Mouse (Mus musculus): Measurements from ENCODE around the gene Sdk1. TPM values are rescaled to one million over a fixed set of nuclear protein-coding genes. Genes with fewer than 3 reads are reported as not detected.

Sdk1 gene
- 1.5 TPM in 2 replicates for polyA plus RNA-seq (2015; fragmentation: Nextera tagmentation; extraction: Ambion mirVana)

GRCm38 (mm10) chr5:141240841-141241543 lies at the start of gene Sdk1:
Sdk1 (plus strand) TSS chr5:141241490.
- WGBS: 0% methylated on average over 77 of the region's 77 CpGs
- Histone ChIP-seq H3K9ac (replicated peaks) (peak within 1 kb of the TSS; percentile 57), H3K27me3 (peaks cover 49% of the 10 kb centered on the region), H3K9me3 (no peaks in the 10 kb centered on the region), H3K27ac (replicated peaks) (no peak within 1 kb of the TSS; the same call in 1 of the 2 replicates), H3K4me3 (peak within 1 kb of the TSS; percentile 65), H3K4me1 (peaks cover 28% of the 10 kb centered on the region), H3K4me2 (replicated peaks) (peak within 1 kb of the TSS; percentile 95), H3K36me3 (no peaks in the 10 kb centered on the region)
- ATAC-seq (replicated peaks): peak; percentile 96

- no peaks in the 10 kb centered on the region for H3K27me3 ChIP-seq
- no peak overlapping the region for H3K27ac ChIP-seq (replicated peaks)
- WGBS: 31% methylated on average over 4 of the region's 4 CpGs
- ATAC-seq (replicated peaks): no peak
- no peak overlapping the region for H3K9ac ChIP-seq (replicated peaks)
- no peaks in the 10 kb centered on the region for H3K9me3 ChIP-seq
- H3K4me3 ChIP-seq: no peak overlapping the region
- H3K4me1 ChIP-seq: peaks cover 14% of the 10 kb centered on the region
- no peaks in the 10 kb centered on the region for H3K36me3 ChIP-seq
- no peak overlapping the region; the same call in 1 of the 2 replicates for H3K4me2 ChIP-seq (replicated peaks)
These were observed 44.0 kb upstream of the Sdk1 start for GRCm38 (mm10) chr5:141197278-141197677.

GRCm38 (mm10) chr5:141202276-141203065 lies 38.8 kb upstream of the Sdk1 start:
- ATAC-seq (replicated peaks): no peak
- Histone ChIP-seq H3K4me1 (peaks cover 2% of the 10 kb centered on the region), H3K27ac (replicated peaks) (no peak overlapping the region), H3K4me3 (no peak overlapping the region), H3K4me2 (replicated peaks) (no peak overlapping the region), H3K36me3 (no peaks in the 10 kb centered on the region), H3K9ac (replicated peaks) (no peak overlapping the region), H3K9me3 (no peaks in the 10 kb centered on the region), H3K27me3 (no peaks in the 10 kb centered on the region)
- WGBS: 72% methylated on average over 11 of the region's 11 CpGs

- H3K9me3 ChIP-seq: no peaks in the 10 kb centered on the region
- H3K9ac ChIP-seq (replicated peaks): no peak overlapping the region
- H3K27ac ChIP-seq (replicated peaks): no peak overlapping the region
- H3K36me3 ChIP-seq: no peaks in the 10 kb centered on the region
- H3K4me1 ChIP-seq: no peaks in the 10 kb centered on the region
- H3K27me3 ChIP-seq: no peaks in the 10 kb centered on the region
- no peak overlapping the region for H3K4me3 ChIP-seq
- WGBS: 49% methylated on average over 5 of the region's 5 CpGs
- no peak overlapping the region for H3K4me2 ChIP-seq (replicated peaks)
- no peak for ATAC-seq (replicated peaks)
These were observed 34.2 kb upstream of the Sdk1 start for GRCm38 (mm10) chr5:141207061-141207460.

GRCm38 (mm10) chr5:141225243-141225642 lies 16.0 kb upstream of the Sdk1 start:
- ATAC-seq (replicated peaks): no peak
- H3K4me1 ChIP-seq: no peaks in the 10 kb centered on the region
- H3K36me3 ChIP-seq: no peaks in the 10 kb centered on the region
- no peaks in the 10 kb centered on the region for H3K27me3 ChIP-seq
- no peak overlapping the region for H3K4me2 ChIP-seq (replicated peaks)
- H3K27ac ChIP-seq (replicated peaks): no peak overlapping the region
- no peak overlapping the region for H3K9ac ChIP-seq (replicated peaks)
- no peaks in the 10 kb centered on the region for H3K9me3 ChIP-seq
- WGBS: 77% methylated on average over 3 of the region's 3 CpGs
- no peak overlapping the region for H3K4me3 ChIP-seq

- WGBS: 3% methylated on average over 4 of the region's 4 CpGs
- no peak for ATAC-seq (replicated peaks)
- Histone ChIP-seq H3K9me3 (no peaks in the 10 kb centered on the region), H3K27ac (replicated peaks) (no peak overlapping the region), H3K4me1 (no peaks in the 10 kb centered on the region; the same call in 1 of the 2 replicates), H3K4me2 (replicated peaks) (no peak overlapping the region), H3K27me3 (peaks cover 10% of the 10 kb centered on the region; the same call in 1 of the 2 replicates), H3K4me3 (no peak overlapping the region), H3K36me3 (no peaks in the 10 kb centered on the region), H3K9ac (replicated peaks) (no peak overlapping the region)
These were observed 7.0 kb upstream of the Sdk1 start for GRCm38 (mm10) chr5:141234326-141234725.

DNA sequence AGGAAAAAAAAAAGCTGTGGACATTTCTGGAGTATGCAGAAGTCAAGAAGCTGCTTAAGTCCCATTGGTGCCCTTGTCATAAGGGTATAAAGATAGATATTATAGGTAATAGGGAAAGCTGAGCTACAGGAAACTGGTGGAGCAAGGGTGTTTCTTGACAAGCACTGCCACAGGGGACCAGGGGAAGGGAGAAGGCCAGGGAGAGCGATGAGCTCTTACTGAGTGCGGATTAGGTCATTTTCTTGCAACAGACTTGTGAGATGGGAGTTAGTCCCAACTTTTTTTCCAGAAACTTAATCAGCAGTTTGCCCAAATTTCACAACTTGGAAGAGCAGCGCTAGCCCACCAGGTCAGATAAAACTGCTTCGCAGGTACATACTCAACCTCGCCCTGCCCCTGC lies 1.9 kb upstream of the Sdk1 start:
- 37% methylated on average over 5 of the region's 5 CpGs for WGBS
- peaks cover 28% of the 10 kb centered on the region for H3K4me1 ChIP-seq
- no peaks in the 10 kb centered on the region for H3K36me3 ChIP-seq
- H3K9ac ChIP-seq (replicated peaks): no peak overlapping the region
- no peak for ATAC-seq (replicated peaks)
- H3K4me2 ChIP-seq (replicated peaks): no peak overlapping the region
- no peak overlapping the region for H3K4me3 ChIP-seq
- no peak overlapping the region for H3K27ac ChIP-seq (replicated peaks)
- H3K27me3 ChIP-seq: peaks cover 43% of the 10 kb centered on the region
- H3K9me3 ChIP-seq: no peaks in the 10 kb centered on the region

GRCm38 (mm10) chr5:141240441-141240840 lies 849 bp upstream of the Sdk1 start:
- no peak; the same call in 1 of the 2 replicates for ATAC-seq (replicated peaks)
- no peaks in the 10 kb centered on the region for H3K36me3 ChIP-seq
- H3K9me3 ChIP-seq: no peaks in the 10 kb centered on the region
- peaks cover 28% of the 10 kb centered on the region for H3K4me1 ChIP-seq
- peaks cover 48% of the 10 kb centered on the region for H3K27me3 ChIP-seq
- peak overlapping the region; percentile 95 for H3K4me2 ChIP-seq (replicated peaks)
- 0% methylated on average over 10 of the region's 10 CpGs for WGBS
- H3K27ac ChIP-seq (replicated peaks): no peak overlapping the region
- H3K9ac ChIP-seq (replicated peaks): peak overlapping the region; percentile 57
- H3K4me3 ChIP-seq: peak overlapping the region; percentile 65

GRCm38 (mm10) chr5:141241645-141242284 lies 475 bp downstream of the Sdk1 start:
- ATAC-seq (replicated peaks): peak; percentile 53; the same call in 1 of the 2 replicates
- H3K36me3 ChIP-seq: no peaks in the 10 kb centered on the region
- H3K4me3 ChIP-seq: peak overlapping the region; percentile 65
- H3K27me3 ChIP-seq: peaks cover 49% of the 10 kb centered on the region
- peak overlapping the region; percentile 95 for H3K4me2 ChIP-seq (replicated peaks)
- under 1% methylated on average over 71 of the region's 82 CpGs for WGBS
- no peak overlapping the region; the same call in 1 of the 2 replicates for H3K27ac ChIP-seq (replicated peaks)
- peaks cover 28% of the 10 kb centered on the region for H3K4me1 ChIP-seq
- peak overlapping the region; percentile 47 for H3K9ac ChIP-seq (replicated peaks)
- H3K9me3 ChIP-seq: no peaks in the 10 kb centered on the region

DNA sequence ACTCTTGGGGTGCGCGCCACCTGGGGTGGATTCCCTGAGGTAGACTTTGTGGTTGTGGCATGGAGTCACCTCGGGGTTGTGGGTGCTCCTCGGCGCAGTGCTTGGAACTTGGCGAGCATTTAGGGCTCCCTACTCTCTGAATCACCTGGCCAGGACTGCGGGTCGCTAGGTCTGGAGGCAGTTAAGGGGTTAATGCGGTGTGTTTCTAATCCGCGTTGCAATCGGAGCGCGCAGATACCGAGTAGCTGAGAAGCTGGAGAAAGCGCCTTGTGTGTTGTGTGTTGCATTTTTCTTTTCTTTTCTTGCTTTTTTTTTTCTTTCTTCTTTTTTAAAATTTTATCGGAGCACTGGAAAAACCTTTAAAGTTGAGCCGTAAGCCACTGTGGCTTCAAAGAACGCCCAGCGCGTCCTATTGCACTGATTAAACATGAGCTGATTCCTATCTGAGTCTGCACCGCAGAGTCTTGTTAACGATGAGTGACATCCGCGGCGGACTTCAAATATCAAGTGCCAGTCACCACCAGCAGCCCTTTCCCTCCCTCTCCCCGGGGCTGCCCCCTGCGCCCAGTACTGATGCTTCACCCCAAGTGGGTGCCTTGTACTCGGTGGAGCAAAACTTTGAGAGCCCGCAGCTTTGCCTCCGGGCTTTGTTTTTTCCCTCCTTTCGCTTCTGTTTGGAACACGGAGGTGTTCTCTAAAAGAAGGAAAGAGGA lies 2.1 kb downstream of the Sdk1 start:
- ATAC-seq (replicated peaks): no peak

GRCm38 (mm10) chr5:141264253-141264652 lies 23.0 kb downstream of the Sdk1 start:
- 91% methylated on average over 1 of the region's 1 CpGs for WGBS
- Histone ChIP-seq H3K4me3 (no peak overlapping the region), H3K27me3 (no peaks in the 10 kb centered on the region), H3K27ac (replicated peaks) (no peak overlapping the region), H3K9me3 (no peaks in the 10 kb centered on the region), H3K4me2 (replicated peaks) (no peak overlapping the region), H3K36me3 (no peaks in the 10 kb centered on the region), H3K9ac (replicated peaks) (no peak overlapping the region), H3K4me1 (no peaks in the 10 kb centered on the region)
- no peak for ATAC-seq (replicated peaks)

More for the DNA sequence above, 2.1 kb downstream of the Sdk1 start:
- WGBS: 2% methylated on average over 33 of the region's 33 CpGs
- Histone ChIP-seq H3K4me1 (peaks cover 28% of the 10 kb centered on the region), H3K27me3 (peaks cover 49% of the 10 kb centered on the region), H3K4me2 (replicated peaks) (peak overlapping the region; percentile 95), H3K36me3 (no peaks in the 10 kb centered on the region), H3K9me3 (no peaks in the 10 kb centered on the region), H3K4me3 (peak overlapping the region; percentile 65), H3K27ac (replicated peaks) (no peak overlapping the region), H3K9ac (replicated peaks) (0 out of 2 replicates have a peak overlapping the region, but pooled peaks have one; percentile 14)
